Mouse (Mus musculus): ENCODE measurements around the gene Acbd4.

Acbd4 gene

GRCm38 (mm10) chr11:103101481-103101865 lies at the start of gene Acbd4, which contains the start of gene Plcd3:
Acbd4 (plus strand) TSS chr11:103101682.
Plcd3 (minus strand) TSS chr11:103101658.
- peak in 1 of 2 experiments; percentile 56 for DNase-seq (ENCODE audit: low spot score in 2 of 2)

- DNase-seq (ENCODE audit: low spot score in 2 of 2), result no peak
Measured at GRCm38 (mm10) chr11:103052078-103052477, 49.4 kb upstream of the Acbd4 start.

DNA sequence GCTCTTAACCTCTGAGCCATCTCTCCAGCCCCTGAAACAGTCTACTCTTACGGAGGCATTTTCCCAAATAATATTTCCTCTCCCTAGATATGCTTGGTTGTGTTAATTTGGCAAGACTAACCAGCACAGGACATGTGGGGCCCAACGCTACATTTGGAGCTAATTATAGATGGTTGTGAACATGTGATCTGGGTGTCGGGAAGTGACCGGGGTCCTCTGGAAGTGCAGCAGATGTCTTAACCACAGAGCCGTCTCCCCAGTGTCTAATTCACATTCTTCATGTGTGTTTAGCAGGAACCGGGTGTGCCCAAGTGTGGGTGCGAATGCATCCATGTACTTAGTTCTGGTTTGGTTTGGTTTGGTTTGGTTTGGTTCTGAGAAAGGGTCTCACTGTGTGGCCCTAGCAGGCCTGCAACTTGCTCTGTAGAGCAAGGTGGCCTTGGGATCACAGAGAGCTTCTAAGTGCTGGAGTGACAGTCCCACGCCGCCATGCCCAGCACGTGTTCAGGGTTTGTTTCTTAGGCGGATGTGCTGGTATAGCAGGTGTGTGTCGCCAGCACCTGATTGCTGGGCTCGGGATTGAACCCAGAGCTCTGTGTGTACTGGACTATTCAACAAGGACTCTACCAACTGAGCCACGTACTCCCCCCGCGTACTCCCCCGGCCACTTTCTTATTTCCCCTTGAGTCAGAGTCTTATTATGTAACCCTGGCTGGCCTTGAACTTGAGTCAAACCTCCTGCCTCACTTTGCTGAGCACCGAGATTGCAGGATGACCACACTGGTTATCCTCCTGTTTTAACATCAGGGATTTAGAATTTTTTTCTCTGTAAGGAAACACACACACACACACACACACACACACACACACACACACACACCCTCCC lies 48.0 kb upstream of the Acbd4 start:
- DNase-seq (ENCODE audit: low spot score in 2 of 2), result no peak

GRCm38 (mm10) chr11:103054798-103055197 lies 46.7 kb upstream of the Acbd4 start:
- DNase-seq (ENCODE audit: low spot score in 2 of 2), result peak; percentile 63 to 78

DNA sequence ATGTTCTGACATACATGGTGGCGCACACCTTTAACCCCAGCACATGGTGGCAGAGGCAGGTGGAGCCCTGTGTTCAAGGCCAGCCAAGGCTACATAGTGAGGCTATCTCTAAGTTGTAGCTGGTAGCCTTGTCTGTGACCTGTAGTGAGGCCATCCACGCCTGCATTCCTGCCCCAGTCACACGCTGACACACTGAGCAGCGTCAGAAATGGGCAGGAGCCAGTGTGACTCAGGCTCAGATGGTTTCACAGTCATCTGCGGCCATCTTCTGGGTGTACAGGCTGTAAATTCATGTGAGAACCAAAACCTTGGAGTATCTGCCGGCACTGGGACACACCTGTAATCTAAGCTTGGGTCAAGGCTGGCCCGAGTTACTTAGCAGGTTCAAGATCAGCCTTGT lies 44.8 kb upstream of the Acbd4 start:
- DNase-seq (ENCODE audit: low spot score in 2 of 2), result no peak

DNA sequence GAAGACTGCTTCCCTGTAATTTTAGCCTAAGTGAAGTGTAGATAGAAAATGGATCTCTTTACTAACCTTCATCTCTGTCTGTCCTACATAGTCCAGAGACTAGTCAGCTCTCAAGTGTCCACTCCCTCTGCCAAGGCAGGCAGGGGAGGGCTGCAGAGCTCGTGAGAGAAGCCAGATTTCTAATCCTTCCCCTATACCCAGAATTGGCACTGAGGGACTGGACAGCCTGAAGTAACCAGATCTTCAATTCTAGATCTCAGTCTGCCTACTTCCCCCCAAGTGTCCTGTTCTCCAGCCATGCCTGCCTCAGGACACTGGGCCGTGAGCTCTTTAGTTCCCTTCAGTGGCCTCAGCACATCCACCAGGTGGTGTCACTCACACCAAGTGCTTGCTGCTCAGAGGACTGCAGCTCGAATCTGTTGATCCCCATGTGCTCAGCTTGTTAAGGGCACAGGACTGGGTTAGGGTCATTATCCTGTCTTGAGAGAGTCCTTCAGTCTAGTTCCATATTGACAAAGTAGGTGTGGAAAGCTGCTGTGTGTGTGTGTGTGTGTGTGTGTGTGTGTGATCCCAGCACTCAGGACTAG lies 42.9 kb upstream of the Acbd4 start:
- no peak for DNase-seq (ENCODE audit: low spot score in 2 of 2)

- DNase-seq (ENCODE audit: low spot score in 2 of 2), result no peak
Measured at GRCm38 (mm10) chr11:103066191-103067050, 35.1 kb upstream of the Acbd4 start.

DNA sequence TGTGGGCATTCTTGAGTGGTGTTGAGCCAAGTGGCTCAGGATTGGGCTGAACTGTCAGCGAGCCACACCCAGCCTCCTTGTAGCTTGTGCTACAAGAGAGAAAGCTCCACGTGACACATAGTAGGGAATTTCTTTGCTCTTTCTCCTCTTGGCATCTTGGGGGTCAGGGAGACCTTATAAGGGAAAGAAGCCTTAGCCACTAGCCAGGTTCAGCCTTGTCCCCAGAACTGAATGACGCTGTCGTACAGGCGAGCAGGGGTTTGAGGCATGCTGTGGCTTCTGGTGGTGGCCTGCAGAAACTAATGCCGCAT lies 34.5 kb upstream of the Acbd4 start:
- no peak for DNase-seq (ENCODE audit: low spot score in 2 of 2)

DNA sequence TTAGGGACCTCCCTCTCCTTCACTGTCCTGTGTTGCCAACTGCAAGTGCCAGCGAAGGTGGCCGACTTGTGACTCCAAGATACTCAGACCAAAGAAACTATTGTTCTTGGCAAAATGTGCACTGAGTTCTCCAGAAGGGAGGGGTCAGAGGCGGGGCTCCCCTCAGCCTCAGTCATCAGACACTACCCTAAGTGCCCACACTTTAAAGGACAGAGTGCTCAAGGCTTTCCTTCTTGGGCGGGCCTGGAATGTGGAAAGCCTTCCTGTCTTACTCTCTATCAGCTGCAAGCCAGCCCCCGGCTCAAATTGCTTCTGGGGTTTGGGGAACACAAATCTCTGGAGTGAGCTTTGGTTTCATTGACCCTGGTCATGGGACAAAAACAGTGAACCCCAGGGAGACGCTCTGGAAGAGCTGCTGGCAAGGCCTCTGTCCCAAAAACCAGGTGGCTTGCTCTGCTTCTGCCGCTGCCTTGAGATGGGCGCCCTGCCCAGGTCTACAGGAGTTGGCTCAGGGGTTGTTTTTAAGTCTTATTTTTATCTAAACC lies 34.0 kb upstream of the Acbd4 start:
- DNase-seq (ENCODE audit: low spot score in 2 of 2), result no peak

DNA sequence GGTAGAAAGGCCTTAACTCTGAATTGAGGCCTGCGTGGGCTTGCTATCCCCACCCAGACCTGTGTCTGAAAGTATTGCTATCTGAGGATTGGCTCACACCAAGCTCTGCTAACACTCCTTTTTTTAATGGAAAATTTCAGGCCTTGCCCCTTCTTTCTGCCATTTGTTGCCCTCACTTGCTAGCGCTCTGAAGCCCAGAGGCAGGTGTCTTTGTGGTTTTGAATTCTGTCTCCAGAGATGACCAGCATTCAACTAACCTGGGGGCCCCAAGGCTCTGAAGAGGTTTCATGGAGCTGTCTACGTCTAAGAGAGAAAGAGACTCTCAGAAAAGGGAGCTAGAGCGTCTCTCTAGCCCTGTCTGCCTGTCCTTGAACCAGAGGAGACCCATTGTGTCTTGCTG lies 33.2 kb upstream of the Acbd4 start:
- DNase-seq (ENCODE audit: low spot score in 2 of 2), result no peak

- DNase-seq (ENCODE audit: low spot score in 2 of 2), result no peak
Measured at GRCm38 (mm10) chr11:103068884-103069283, 32.6 kb upstream of the Acbd4 start.

- DNase-seq (ENCODE audit: low spot score in 2 of 2), result no peak
Measured at GRCm38 (mm10) chr11:103069731-103070130, 31.8 kb upstream of the Acbd4 start.

GRCm38 (mm10) chr11:103070322-103070880 lies 31.1 kb upstream of the Acbd4 start:
- DNase-seq (ENCODE audit: low spot score in 2 of 2), result no peak

DNA sequence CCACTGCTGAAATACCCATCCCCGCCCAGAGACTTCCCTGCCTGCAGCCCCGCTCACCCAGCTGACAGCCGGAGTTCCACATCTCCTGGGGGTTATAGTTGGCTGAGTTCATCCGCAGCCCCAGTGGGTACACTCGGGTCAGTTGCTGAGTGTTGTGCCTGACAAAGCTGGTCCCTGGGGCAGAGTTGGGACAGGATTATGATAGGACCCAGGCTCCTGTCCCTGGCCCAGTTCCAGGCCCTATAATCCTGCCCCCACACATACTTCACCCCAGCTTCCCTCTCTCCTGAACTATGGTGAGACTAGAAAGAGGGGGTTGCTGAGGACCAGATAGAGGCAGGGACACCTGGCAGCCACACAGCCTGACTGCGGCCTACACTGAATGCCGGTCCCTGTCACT lies 27.8 kb upstream of the Acbd4 start:
- no peak for DNase-seq (ENCODE audit: low spot score in 2 of 2)

DNA sequence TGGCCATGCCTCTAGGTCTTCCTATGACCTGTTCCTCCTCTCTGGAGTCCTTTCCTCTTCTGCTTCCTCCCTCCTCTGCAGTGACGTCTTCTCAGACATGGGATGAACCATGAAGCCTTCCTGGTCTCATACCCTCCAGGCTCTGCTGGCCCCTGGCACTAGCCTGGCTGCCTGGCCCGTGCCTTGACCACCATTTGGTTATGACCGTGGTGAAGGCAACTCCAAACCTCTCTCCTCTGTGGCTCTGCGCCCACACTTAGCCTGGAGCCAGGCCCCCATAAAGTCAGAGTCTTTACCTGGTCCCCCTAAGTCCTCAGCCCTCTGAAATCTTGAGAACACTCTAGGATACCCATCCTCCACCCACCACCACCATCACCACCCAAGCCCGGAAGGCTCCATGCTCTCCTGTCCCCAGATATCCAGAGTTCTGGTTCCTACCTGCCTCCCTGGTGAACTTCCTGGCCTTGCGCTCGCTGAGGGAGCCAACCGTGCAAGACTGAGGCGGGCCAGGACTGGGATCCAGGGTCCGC lies 27.3 kb upstream of the Acbd4 start:
- no peak for DNase-seq (ENCODE audit: low spot score in 2 of 2)

GRCm38 (mm10) chr11:103074796-103075323 lies 26.6 kb upstream of the Acbd4 start:
- no peak for DNase-seq (ENCODE audit: low spot score in 2 of 2)

GRCm38 (mm10) chr11:103076010-103076409 lies 25.5 kb upstream of the Acbd4 start:
- no peak for DNase-seq (ENCODE audit: low spot score in 2 of 2)

GRCm38 (mm10) chr11:103076581-103076980 lies 24.9 kb upstream of the Acbd4 start:
- DNase-seq (ENCODE audit: low spot score in 2 of 2), result no peak

GRCm38 (mm10) chr11:103078131-103078530 lies 23.4 kb upstream of the Acbd4 start:
- no peak for DNase-seq (ENCODE audit: low spot score in 2 of 2)

- no peak for DNase-seq (ENCODE audit: low spot score in 2 of 2)
Measured at GRCm38 (mm10) chr11:103080323-103081091, 21.0 kb upstream of the Acbd4 start.

DNA sequence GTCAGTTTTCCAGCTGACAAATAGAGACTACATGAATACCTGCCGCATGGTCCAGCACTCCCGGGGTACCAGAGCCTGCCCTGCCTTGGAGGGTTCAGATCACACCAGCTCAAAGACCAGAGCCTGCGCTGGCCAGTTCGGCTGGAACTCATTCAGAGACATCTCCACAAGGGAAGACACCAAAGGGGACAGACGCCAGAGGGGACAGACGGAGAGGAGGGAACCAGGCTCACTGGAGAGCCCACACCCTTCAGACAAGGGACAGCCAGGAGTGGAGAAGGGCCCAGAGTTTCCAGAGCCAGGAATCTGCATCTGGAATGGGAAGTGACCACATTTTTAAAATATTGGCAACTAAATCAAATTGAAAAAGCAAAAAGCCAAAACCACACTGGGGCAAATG lies 19.9 kb upstream of the Acbd4 start:
- no peak for DNase-seq (ENCODE audit: low spot score in 2 of 2)
